Mouse (Mus musculus) v-Abl transformed pro-B cells (cell line): Measurements from ENCODE around the gene Uhrf1bp1.

Experiments used
- in situ Hi-C, 2 experiments: fragments of 400-800 bp; cut with MboI; formaldehyde crosslinking; loops; one replicate each; pipeline ENCODE4 v1.15.1; 2025; ENCODE audit not compliant: unreplicated experiment in 2 of 2

The Uhrf1bp1 gene

DNA sequence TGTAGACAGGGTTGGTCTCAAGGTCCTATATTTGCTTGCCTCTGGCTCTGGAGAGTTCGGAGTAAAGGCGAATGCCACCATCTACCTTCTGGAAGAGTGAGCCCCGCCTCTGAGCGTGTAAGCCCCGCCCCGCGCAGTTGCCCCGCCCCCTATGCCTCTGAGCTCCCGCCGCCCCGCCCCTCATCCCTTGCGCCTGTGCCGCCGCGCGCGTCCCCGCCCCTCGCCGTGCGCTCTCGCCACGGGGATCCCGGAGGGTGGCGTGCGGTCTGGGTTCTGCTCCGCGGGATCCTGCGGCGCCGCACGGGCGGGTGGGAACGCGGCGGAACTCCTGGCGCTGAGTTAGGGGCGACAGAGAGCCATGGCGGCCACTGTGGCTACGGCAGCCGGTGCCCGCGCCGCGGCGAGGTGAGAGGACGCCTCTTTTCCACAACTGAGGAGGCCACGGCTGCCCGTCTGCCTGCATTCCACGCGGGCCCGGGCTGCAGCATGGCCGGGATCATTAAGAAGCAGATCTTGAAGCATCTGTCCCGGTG lies at the start of gene Uhrf1bp1:
TSS of gene Uhrf1bp1 (plus strand) at position 177 of the 533 bp plus-strand sequence.
- in situ Hi-C loops = no loop called here

DNA sequence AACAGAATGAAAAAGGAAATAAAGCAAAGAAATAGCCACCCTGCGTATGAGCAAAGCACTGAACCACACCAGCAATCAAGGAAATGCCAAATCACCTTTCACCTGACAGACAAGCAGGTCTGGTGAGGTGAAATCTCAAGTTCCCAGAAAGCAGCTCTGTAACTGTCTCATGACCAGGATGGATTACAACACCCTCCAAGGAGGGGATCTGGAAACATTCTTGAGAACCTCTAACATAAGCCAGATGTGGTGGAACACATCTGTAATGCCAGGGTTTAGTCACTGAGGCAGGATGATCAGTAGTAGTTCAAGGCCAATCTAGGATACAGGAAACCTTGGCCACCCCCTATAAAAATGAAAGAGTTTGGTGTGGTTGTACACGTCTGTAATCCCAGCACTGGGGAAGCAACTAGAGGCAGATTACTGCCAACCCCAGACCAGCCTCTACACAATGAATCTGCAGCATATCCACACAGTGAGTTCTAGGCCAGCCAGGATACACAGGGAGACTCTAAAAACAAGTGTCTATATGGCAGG lies 48.6 kb upstream of the Uhrf1bp1 start:
- in situ Hi-C loops = no loop called here

DNA sequence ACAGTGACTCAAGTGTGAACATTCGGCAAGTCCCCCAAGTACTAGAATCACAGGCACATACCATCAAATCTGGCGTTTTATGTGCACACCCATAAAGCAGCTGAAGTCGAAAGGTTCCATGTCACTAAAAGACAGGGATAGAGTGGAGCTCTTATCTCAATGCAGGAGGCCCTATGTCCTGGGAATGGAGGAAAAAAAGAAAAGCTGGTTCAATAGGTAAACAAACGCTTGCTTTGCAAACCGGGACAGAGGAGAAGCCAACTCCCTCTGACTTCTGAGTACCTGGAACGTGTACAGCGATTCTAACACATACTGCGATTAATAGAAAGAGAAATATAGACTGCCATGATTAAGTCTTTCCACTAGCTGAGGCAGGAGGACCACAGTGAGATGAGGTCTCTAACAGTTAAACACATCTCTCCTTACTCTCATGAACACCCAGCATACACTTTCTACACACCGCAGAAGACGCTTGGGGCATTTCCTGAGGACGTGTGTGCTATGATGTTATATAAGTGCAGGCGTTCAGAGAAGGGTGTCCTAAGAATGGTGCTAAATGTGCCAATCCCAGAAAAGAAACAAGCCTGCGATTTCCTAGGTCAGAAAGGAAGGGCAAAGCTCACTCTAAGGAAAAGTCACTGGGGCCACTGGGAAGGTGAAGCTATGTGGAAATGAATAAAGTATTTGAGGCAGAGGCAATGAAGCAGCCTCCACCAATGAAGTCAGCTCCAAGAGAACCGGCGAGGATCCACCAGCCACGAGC lies 45.5 kb upstream of the Uhrf1bp1 start:
- in situ Hi-C loops = no loop called here

DNA sequence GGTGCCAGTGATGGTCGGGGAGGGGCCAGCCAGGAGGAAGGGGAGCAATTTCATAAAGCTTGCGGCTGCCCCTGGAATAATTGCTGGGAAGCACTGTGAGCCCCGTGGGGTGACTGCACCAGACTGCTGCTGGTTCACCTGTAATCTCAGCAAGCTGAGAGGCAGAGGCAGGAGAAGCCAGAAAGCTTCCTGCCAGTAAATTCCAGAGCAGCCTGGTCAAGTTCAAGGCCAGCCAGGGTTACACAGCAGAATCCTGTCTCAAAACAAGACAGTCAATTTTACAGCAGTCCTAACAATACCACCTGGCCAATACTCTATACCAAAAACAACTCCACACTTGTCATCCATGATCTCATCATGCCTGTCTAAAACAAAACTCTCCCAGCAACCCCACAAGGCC lies 44.3 kb upstream of the Uhrf1bp1 start:
- in situ Hi-C loops = no loop called here

DNA sequence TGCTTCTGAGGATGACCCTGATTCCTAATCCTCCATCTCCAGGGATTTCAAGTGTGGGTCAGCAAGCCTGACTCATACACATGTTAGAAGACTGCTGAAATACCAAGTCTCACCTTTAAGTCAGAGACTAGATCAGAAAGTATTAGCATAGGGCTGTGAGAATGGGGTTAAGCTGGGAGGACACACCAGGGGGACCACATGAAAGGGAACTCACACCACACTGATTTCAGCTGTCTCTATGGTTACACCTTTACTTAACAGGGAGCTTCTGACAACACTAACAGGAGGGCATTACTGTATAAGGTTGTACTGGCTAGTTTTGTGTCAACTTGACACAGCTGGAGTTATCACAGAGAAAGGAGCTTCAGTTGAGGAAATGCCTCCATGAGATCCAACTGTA lies 41.6 kb upstream of the Uhrf1bp1 start:
- in situ Hi-C loops = no loop called here

DNA sequence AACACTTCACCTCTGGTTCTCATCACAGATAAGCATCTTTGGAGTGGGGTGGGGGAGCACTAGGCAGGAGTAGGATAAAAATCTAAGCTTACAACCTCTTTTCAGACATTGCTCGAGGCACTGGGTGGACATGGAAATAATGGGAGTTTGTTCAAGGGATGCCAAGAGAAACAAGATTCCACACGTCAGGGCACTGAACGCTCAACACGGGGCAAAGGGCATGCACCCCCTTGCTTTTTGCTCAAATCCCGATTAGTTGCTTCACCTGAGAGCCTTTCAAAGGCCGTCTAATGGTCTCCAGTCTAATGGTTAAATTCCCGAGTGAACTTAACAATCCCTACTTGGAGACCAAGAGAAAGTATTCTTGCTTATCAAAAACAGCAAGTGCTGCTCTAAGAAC lies 37.2 kb upstream of the Uhrf1bp1 start:
- in situ Hi-C loops = no loop called here

DNA sequence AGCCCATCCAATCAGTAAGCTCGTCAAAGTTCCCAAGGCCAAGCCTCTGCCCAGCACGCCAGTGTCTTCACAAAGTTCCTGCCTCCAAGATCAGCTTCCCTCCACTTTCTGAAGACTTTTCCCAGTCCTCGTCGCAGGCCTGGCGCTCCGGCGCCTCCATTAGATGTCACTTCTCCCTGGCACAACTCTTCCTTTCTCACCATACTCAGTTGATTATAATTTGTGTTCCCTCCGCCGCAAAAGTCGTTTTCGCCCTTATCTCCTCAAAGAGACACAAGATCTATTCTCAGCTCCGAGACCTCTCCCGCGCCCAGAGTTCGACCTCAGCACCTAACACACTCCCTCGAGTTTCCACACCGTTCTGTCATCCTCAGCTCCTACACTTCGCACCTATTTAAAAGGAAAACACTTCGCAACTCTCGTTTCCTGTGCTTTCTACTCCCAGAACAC lies 36.7 kb upstream of the Uhrf1bp1 start:
- in situ Hi-C loops = no loop called here

DNA sequence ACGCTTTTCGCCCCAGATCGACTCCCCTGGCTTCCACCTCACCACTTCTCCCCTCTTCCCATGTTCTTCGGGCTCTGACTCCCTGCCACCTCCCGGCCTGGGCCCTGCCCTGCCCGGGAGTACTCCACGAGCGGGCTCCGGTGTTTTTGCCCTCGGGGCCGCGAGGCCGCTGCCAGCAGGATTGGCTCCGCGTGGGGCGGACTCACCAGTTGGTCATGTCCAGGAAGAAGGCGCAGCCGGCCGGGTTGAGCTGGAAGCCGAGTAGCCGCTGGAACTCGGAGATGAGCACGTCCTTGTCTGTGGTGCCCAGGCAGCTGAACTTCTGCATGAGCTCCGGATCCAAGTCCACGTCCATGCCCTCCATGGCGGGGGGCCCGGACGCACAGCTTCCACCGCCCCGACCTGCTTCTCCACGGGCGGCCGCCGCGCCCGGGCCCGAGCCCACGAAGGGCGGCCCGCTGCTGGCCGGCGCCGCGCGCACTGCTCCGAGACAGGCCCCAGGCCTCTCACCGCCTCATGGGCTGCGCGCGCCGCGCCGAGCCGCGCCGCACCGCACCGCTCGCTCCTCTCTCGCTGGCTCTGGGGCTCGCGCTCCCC lies 36.2 kb upstream of the Uhrf1bp1 start:
- in situ Hi-C loops = no loop called here

DNA sequence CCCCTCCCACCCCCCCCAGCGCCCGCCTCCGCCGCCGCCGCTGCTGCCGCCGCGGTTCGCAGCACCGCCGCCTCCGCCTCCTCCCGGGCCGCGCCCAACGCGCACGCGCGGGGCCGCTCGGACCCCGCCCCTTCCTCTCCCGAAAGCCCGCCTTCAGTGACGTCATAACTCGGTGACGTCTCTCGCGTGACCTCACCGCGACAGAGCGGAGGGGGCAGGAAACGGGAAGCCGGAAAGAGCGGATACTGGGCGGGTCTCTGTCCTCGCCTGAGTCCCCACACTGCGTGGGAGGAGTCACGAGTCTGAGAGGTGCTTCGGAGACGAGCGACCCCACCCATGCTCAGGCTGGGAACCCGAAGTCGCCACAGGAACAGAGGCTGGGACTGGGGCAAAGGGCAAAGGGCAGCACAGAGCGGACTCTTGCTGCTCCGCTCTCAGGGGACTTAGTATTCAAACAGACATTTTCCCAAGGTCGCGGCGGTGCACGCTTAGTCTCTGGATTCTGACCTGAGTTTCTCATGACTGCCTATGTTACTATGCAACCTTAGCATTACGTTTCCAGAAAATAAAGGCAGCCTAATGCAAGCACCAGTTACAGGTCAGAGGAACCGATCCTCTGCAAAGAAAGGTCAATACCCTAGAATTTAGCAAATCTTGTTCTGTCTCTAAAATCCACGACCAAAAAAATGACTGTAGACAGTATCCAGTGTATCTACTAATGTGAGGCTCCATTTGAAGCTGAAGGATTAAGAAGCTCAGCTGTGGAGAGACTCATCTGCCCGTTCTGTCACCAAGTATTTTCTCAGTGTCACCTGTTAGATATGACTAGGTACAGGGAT lies 35.5 kb upstream of the Uhrf1bp1 start, which contains the start of gene D17Wsu92e:
TSS of gene D17Wsu92e (minus strand) at position 81 of the 839 bp plus-strand sequence.
- in situ Hi-C loops = no loop called here

DNA sequence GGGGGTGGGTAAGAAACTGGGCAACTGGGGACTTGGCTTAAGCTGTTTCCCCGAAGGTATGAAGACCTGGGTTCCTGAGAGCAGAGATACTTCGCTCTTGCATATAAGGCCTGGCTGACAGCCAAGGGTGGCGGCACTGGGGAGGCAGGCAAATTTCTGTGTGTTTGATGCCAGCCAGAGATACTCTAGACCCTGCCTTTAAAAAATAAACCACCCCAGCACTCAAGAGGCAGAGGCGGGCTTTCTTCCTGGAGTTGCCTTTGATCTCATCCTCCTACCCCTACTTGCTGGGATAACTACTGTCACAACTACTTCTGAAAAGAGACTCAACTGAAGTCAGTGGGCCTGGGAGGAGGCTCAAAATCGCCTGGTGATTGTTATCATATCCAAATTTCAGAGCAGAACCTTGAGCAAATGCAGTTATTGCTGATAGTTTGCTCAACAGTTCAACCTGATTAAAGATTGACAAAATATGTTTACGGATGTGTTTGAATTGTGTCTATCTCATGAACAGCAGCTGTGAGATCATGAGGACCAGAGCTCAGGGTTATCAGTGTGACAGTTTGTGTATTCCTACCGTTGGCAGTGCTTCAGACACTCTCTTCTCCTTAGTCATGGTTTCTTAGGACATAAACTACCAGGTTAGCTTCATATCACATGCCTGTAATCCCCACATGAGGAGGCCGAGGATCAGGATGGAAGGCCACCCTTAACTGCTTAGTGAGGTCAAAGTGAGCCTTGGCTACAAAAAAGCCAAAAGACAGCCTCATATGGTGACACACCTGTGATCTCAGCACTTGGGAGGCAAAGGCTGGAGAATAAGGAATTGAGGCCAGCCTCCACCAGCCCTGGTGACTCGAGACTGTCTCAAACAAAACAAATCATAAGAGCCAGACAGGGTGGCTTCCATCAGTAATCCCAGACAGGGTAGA lies 34.6 kb upstream of the Uhrf1bp1 start:
- in situ Hi-C loops = no loop called here

DNA sequence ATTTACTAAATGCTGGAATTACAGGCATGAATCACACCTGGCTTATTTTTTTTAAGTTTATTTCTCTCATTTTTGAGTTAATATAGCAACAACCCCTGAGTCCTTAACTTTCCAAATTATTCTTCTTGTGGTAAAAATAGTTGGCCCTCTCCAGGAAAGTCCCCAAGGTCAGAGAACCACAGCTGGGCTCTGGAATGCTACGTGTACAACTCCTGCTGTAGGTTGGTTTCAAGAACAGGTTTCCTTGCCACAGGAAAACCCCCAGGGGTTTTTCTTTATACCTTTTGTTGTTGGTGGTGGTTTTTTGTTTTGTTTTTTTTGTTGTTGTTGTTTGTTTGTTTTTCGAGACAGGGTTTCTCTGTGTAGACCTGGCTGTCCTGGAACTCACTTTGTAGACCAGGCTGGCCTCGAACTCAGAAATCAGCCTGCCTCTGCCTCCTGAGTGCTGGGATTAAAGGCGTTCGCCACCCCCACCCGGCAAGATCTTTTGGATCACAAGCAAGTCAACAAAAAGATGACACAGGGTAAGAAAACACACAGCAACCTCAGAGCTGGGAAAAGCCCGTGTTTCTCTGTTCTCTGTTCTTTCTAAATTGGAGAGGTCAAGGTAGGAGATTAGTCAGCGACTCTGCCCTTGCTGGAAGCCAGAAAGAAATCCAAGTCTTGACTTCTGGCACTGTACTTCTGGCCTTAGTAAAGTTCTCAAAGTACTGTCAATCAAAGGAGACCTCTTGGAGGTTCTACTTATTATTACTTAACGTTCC lies 32.9 kb upstream of the Uhrf1bp1 start:
- in situ Hi-C loops = no loop called here

DNA sequence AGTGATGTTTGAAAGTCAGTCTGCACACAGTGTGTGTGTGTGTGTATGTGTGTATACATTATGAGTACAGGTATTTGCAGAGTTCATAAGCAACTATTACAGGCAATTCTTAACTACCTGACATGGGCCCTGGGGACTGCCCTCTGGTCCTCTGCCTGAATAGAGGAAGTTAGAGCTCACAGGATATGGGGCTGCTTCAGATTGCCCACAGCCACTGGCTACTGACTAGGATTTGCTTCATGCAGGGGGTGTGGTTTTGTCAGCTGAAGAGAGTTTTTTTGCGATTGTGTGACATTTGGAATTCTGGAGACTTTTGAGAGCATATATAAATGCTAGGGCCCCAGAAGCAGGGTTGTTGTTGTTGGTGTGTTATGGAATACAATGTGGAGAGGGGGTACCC lies 31.3 kb upstream of the Uhrf1bp1 start:
- in situ Hi-C loops = no loop called here

DNA sequence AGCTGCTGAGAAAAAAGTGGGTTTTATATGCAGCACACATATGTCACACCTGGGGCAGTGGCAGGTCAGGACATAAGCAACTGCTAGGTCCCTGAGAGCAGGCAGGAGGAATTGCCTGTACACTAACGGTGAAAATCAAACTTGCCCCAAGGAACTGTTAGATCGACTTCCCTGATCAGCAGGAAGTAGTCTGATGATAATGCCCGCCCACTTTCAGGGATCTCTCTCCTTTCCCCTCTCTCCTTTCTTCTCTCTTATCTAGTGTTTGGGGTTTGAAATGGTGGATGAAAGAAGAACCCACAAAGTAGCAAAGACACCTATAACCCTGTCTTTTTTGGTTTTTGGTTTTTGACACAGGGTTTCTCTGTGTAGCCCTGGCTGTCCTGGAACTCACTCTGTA lies 30.7 kb upstream of the Uhrf1bp1 start:
- in situ Hi-C loops = no loop called here

DNA sequence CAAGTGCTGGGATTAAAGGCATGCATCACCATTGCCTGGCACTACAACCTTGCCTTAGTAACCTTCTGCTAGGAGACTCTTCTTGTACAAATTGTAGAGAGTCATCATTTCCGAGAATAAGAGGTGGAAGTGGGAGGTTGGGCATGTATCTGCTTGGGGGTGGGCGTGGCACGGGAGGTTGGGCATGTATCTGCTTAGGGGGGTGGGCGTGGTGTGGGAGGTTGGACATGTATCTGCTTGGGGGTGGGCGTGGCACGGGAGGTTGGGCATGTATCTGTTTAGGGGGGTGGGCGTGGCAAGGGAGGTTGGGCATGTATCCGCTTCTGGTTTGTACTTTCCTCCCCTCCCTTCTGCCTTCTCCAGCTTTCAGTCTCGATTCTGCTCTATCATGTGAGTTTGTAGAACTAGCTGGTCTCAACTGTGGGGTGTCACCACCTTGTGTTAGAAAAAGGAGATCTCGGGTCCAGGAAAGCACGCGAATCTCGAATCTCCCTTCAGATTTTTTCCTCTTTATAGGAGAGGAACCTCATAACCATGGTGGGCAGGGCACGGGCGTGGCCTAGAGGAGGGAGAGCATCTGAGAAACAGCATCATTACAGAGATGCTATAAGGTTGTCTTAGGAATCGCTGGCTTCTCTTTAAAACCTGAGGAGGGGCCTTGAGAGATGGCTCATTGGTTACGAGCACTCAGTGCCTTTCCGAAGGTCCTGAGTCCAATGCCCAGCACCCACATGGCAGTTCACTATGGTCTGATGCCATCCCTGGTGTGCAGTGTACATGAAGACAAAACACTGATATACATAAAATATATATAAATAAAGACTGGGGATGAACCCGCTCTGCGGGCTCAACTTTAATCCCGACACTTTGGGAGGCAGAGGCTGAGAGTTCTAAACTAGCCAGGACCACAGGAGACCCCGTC lies 30.0 kb upstream of the Uhrf1bp1 start:
- in situ Hi-C loops = no loop called here

DNA sequence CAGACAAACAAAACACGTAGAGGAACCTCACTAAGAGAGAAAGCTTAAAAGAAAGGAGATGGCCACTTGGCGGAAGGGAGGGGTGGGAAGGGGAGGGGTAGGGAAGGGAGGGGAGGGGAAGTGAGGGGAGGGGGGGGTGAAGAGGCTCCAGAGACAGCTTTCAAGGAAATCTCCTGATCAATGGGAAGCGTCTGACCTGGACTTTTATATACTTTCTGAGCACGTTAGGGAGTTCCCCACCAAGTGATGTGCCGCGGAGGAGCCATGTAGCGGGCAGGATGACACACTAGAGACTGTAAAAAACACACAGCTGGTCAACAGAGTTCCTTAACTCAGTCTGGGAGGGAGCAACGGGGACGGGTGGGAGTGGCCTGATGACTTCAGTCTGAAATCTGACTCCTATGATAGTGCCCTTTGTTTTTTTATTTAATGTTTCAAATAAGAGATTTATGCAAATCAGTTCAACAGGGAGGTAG lies 29.3 kb upstream of the Uhrf1bp1 start:
- in situ Hi-C loops = no loop called here

DNA sequence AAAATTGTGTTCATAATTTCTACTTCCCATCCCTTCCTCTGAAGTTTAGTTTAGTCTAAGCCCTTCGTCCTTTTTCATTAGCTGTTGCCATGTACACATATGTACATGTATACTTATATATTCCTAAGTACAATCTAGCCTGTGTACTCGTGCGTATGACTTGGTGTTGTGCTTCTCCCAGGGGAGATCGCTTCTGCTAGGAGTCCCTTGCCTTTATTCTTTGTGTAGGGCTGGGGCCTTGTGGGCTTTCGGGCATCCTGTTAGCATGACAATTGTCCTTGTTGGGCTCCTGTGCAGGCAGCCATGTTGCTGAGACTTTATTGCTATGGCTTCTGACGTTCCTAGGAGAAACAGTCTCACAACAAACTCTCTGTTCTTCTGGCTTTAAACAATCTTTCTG lies 28.7 kb upstream of the Uhrf1bp1 start:
- in situ Hi-C loops = no loop called here

DNA sequence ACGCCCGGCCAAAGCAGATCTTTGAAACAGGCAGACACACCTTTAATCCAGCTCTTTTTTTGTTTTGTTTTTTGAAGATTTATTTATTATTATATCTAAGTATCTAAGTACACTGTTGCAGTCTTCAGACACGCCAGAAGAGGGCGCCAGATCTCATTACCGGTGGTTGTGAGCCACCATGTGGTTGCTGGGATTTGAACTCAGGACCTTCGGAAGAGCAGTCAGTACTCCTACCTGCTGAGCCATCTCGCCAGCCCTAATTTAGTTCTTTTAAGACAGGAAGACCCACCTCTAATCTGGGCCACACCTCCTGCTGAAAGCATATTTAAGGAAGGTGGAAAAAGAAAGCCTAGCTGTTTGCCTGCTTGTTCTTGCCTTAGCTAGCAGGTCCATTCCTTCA lies 25.8 kb upstream of the Uhrf1bp1 start:
- in situ Hi-C loops = no loop called here

DNA sequence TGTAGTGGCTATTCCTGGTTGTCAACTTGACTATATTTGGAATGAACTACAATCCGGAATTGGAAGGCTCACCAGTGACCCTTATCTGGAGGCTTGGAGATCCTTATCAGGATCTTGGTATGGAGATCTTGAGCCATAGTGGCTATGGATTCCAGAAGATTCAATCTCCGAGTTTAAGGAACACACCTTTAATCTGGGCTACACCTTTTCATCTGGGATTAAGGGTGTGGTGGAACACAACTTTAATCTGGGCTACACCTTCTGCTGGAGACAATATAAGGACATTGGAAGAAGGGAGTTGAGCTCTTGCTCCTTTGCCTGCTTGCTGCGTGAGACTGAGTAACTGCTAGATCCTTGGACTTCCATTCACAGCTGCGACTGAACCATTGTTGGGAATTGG lies 18.4 kb upstream of the Uhrf1bp1 start, which contains the start of gene Snrpc:
TSS of gene Snrpc (plus strand) at position 301 of the 400 bp plus-strand sequence.
- in situ Hi-C loops = loop anchor here in 1 of 2 experiments (5.0 kb wide), 1 partner anchor 69 kb away; the partner anchor contains the start of genes Anks1 and Taf11
